Mouse (Mus musculus) cerebellum, adult (tissue): ENCODE results near the gene Slc9a3r2.
A peak's percentile ranks its signal among the peaks of the same experiment; 100 is the strongest.

Source experiments
- ATAC-seq: cut with Nextera tagmentation; 2 replicates; pipeline ENCODE4 v1.9.2; 2017; ENCODE audit warnings: mild to moderate bottlenecking, moderate library complexity, mixed read lengths; ENCODE audit not compliant: insufficient number of reproducible peaks, low FRiP score, low TSS enrichment

Gene Slc9a3r2

GRCm38 (mm10) chr17:24650070-24650616, at the start of gene Slc9a3r2:
Slc9a3r2 (minus strand) TSS chr17:24650327.
- ATAC-seq: peak; percentile 15; the same call in 1 of the 2 replicates

DNA sequence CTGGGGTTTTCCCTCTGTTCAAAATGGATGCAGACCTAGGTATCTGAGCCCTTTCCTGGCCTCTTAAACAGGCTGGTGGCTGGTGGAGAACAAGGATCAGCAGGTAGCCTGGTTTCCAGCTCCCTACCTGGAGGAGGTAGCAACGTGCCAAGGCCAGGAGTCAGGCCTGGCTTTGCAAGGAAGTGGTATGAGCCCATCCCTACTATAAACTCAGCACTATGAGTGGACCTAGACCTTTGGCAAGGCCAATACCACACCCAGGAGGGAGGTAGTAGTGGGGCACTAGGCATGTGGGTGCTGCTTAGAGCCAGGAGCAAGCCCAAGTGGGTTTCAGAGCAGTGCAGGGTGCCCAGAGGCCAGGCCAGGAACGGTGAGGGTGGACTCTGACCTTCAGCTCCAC, 49.3 kb upstream of the Slc9a3r2 start:
- no peak for ATAC-seq

- no peak for ATAC-seq
Measured at GRCm38 (mm10) chr17:24698715-24699114, 48.6 kb upstream of the Slc9a3r2 start.

DNA sequence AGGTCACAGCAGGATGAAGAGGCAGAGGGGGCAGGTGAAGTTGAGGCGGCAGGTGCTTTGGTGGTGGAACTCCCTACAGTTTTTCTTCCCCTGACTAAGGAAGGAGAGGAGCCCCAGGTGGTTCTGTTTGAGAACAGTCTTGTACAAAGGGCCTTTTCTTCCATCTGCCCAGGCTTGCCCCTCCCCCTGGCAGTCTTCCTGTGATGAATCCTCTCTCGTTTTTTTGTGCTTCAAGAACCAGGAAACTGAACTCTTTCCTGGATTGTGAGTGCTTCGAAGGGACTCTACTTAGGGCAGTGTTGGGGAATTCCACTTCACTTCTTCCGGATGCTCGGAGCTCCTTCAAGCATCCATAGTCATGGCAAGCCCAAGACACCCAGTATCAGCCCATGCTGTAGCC, 47.9 kb upstream of the Slc9a3r2 start:
- ATAC-seq: no peak

GRCm38 (mm10) chr17:24696011-24696697, 46.0 kb upstream of the Slc9a3r2 start, which contains the start of the genes Gfer and Noxo1:
Gfer (minus strand) TSS chr17:24696156.
Noxo1 (plus strand) TSS chr17:24696234.
- peak; percentile 77; the same call in 1 of the 2 replicates for ATAC-seq

DNA sequence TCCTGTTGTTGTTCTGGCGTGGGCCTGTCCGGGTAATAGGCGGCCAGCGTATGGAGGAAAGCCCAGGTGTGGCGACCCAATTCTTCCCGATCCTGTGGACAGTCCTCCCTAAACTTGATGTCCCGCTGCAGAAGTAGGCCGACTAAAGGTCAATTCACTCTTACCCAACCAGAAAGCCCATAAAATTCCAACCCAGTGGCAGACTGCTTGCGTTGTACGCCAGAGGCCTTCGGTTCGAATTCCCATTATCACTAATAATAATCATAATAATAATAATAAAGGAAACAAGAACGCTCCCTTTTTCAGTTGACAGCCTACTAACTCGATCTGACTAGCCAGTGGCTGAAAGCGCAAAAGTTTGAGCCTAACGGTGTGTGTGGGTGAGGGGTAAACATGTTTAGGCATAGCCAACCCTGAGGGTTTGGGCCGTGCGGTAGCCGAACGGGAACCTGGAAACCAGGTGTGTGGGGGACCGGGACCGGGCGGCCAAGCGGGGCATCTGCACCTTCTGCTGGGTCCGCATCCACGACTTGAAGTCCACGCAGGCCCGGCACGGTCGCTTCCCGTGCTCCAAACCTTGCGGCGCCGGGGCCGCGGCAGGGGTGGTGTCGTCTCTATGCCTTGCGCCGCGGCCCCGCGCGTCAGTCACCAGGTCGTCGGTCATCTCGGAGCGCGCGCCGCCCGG, 45.3 kb upstream of the Slc9a3r2 start:
- ATAC-seq: no peak

- ATAC-seq: no peak
Measured at GRCm38 (mm10) chr17:24692385-24692784, 42.3 kb upstream of the Slc9a3r2 start.

GRCm38 (mm10) chr17:24689251-24690081, 39.3 kb upstream of the Slc9a3r2 start, which contains the start of gene Syngr3:
Syngr3 (minus strand) TSS chr17:24689955.
- ATAC-seq: no peak; the same call in 1 of the 2 replicates

GRCm38 (mm10) chr17:24687599-24687998, 37.5 kb upstream of the Slc9a3r2 start:
- no peak for ATAC-seq

- no peak for ATAC-seq
Measured at GRCm38 (mm10) chr17:24687146-24687595, 37.0 kb upstream of the Slc9a3r2 start.

DNA sequence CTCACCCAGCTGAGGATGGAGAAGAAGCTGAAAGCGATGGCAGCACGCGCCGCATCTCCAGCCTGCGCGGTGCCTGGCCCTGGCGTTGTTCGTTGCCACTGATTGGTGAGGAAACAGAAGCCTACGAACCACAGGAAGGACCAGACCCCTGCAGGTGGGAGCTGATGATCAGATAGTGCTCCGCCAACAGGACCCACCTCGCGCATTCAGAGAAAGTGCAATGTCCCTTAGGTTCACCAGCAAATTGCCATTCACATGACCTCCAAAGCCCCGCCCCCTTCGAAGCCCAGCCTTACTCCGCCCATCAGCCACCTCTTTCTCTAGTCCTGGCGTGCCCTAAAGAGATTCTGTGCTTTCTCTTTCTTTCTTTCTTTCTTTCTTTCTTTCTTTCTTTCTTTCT, 36.4 kb upstream of the Slc9a3r2 start:
- no peak for ATAC-seq

- no peak for ATAC-seq
Measured at GRCm38 (mm10) chr17:24677500-24678080, 27.5 kb upstream of the Slc9a3r2 start.

DNA sequence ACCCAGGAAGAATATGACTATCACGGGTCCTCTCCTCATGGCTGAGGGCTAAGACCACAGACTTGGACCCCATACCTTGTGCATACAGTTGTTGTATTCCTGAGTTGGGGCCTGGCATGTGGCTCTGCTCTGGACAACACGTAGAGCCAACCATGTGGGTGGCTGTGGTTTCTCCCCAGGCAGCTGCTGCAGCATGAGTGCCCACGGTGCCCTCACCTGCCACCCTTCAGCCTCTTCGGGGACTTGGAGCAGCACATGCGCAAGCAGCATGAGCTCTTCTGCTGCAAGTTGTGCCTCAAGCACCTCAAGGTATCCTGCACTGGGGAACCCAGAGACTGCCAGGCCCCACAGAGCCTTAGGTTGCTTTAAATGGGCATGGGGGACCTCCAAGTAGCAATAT, 26.8 kb upstream of the Slc9a3r2 start:
- ATAC-seq: no peak

- no peak for ATAC-seq
Measured at GRCm38 (mm10) chr17:24676187-24676586, 26.1 kb upstream of the Slc9a3r2 start.

DNA sequence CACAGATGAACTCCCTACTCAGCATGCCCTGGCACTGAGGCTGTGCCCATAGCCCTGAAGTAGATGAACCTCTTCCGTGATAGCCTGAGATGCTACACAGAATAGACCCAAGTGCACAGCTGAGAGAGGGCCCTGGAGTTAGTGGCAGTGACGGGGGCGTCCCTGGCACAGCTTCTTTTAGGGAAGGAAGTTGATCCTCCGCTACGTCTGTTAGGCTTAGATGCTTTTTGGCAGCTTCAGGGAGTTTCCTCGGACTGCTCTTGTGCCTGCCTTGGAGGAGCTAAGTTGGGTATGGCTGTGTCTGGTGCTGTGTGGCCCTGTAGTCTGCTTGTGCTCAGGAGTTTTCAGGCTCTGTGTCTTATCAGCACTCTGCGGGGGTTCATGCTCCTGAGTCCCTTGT, 24.1 kb upstream of the Slc9a3r2 start:
- ATAC-seq: no peak

DNA sequence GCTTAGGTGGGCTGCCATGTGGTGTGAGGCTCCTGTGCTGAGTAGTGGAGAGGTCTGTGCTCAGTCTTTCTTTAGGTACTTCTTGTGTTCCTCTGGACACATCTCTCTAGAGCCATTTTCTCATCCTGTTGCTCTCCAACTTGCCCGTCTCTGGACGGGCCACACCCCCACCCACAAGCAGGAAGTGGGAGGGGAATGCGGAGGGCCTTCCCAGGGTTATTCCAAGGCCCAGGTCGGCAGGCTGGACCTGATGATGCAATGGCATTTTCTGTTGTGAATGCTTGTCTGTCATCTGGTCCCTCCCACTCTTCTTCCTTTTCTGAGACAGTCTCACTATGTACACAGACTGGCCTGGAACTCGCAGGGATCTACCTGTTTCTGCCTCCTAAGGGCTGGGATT, 22.0 kb upstream of the Slc9a3r2 start:
- no peak for ATAC-seq

- ATAC-seq: no peak
Measured at GRCm38 (mm10) chr17:24671346-24671745, 21.2 kb upstream of the Slc9a3r2 start.

GRCm38 (mm10) chr17:24670246-24670844, 20.2 kb upstream of the Slc9a3r2 start:
- no peak for ATAC-seq

DNA sequence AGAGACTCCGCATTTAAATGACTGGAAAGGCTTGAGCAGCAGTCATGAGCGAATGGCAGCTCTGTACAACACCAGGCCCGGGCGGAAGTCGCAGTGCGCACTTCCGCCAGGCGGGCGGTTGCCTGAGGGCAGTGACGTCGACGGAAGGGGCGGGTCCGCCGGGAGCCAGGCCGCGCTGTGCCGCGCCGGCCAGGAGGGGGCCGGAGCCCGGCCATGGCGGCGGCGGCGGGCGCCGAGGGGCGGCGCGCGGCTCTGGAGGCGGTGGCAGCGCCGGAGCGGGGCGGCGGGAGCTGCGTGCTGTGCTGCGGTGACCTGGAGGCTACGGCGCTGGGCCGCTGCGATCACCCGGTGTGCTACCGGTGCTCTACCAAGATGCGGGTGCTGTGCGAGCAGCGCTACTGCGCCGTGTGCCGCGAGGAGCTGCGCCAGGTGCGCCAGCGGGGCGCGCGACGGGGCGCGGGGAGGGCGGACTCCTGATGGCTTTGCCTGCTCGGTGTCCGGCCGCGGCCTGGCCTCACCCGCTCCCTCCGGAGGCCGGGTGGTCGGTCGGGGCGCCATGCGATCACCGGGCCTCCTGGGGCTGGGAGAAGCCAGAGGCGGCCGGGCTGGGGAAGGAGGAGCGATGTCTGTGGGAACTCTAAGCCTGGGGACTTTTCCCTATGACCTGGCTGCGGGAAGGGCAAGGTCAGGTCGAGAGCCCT, 19.6 kb upstream of the Slc9a3r2 start, which contains the start of gene Zfp598:
Gene Zfp598 (plus strand): TSS at position 143 of the 701 bp plus-strand sequence.
- ATAC-seq: peak; percentile 89; the same call in 1 of the 2 replicates
